Mouse (Mus musculus) megakaryocyte, adult 5-6 weeks (primary cell): ENCODE measurements around the gene Gsc. TPM values are rescaled to one million over a fixed set of nuclear protein-coding genes. Genes with fewer than 3 reads are reported as not detected.

Experiments
- ATAC-seq: 2 replicates; pipeline ENCODE4 v1.8.0; 2016; ENCODE audit warnings: mild to moderate bottlenecking, inconsistent platforms; ENCODE audit not compliant: poor library complexity, severe bottlenecking
- total RNA-seq, 2 experiments: library from RNA; stranded (forward) in 1 of 2; stranded (reverse) in 1 of 2; fragments of 153-499, 151-499 nt in 1 of 2; fragments of 221-1000, 200-1000 nt in 1 of 2; gene quantifications; 2 replicates each; pipeline versions ENCODE4 v1.2.3 to v1.2.4; 2015 to 2017

Gene Gsc
- total RNA-seq (2015) (not detected in 2 replicates), total RNA-seq (2017) (not detected in 2 replicates)

DNA sequence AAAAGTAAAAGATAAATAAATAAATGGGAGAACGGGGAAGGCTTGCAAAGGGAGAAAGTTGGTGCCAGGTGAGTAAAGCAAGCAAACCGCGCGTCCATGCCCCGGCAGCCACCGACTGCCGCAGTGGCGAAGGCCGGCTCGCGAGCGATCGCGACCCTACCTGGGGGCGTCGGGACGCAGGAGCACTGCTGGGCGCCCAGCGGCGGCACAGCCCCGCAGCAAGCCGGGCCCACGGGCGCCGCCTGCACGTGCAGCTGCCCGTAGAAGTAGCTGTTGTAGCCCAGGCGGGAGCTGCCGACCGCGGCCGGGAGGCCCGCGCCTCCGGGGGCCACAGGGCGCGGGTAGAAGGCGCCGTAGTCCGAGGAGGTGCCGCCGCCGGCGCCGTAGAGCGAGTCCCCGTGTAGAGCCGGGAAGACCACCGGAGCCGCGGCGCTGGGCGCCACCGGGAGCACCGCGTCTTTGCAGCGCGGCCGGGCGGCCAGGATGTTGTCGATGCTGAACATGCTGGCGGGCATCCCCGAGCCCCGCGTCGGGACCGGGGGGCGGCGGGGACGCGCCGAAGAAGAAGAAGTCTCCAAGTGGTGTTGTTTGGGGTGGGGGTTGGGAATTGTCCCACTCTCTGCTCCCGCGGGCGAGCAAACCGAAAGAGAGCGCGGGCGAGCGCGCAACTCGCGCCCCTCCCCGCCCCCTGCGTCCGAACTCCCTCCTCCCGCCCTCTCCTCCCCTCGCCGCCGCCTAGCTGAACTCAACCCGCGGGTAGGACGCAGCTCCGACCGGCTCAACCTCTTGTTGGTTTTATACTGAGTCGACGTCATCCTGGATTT is at the start of gene Gsc:
Gene Gsc, minus strand, starts transcription at position 730 of the 824 bp plus-strand sequence.
- no peak for ATAC-seq

- no peak for ATAC-seq
Observed at GRCm38 (mm10) chr12:104519721-104520120, 46.6 kb upstream of the Gsc start.

- no peak for ATAC-seq
Observed at GRCm38 (mm10) chr12:104507911-104508310, 34.8 kb upstream of the Gsc start.

DNA sequence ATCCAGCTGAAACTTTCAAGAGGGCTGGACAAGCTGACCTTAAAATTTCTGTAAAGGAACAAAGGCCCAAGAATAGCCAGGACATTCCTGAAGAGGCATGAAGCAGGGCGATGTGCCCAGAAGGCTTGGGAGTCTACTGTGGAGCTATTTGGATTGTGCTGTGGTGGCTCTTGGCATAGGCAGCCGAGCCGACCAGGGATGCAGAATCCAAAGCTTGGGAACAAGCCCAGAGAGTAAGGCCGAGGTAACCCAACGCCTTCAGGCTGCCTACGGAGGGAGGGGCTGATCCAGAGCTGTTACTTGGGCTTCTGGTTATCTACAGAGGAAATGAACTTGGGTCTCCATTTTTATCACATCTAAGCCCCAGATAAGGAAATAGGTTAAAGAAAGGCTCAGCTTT is 18.9 kb upstream of the Gsc start:
- no peak for ATAC-seq

- no peak for ATAC-seq
Observed at GRCm38 (mm10) chr12:104486205-104486604, 13.1 kb upstream of the Gsc start.

- no peak for ATAC-seq
Observed at GRCm38 (mm10) chr12:104485161-104485560, 12.0 kb upstream of the Gsc start.

DNA sequence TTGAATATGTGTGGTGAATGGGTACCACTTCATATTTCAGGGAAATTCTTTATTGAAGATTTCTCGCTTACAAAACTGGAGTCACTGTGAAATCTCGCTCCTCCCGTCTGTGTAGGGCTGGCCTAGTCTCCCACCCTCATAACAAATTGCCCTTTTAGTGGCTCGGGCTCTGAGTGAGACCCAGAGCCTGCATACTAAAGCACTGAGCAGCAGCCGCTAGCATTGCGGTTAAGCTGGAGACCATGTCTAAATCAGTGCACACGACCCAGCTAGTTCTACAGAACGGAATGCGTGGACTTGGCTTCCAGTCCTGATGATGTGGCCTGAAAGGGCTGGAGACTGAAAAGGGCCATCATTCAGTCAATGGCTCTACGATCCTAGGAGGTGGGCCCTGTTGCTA is 7.9 kb upstream of the Gsc start:
- ATAC-seq, result no peak

GRCm38 (mm10) chr12:104478193-104478592 is 5.1 kb upstream of the Gsc start:
- ATAC-seq, result no peak

DNA sequence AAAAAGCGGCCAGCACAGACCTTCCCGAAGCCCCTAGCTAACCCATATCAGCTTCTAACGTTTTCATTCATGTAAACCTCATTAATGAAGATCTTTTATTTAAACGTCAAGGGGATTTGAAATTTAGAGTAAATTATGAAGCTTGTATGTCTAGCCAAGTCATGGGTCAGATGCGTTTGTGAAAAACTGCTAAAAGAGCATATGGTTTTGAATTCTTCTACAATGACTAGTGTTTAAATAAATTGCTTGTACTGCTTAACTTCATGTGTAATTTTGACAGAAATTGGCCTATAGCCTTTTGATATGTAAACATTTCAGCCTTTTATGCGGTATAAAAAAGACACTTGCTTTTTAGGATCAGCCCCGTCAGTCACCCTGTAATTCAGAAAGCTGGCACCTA is 4.4 kb upstream of the Gsc start:
- no peak for ATAC-seq

GRCm38 (mm10) chr12:104477066-104477465 is 3.9 kb upstream of the Gsc start:
- no peak for ATAC-seq

DNA sequence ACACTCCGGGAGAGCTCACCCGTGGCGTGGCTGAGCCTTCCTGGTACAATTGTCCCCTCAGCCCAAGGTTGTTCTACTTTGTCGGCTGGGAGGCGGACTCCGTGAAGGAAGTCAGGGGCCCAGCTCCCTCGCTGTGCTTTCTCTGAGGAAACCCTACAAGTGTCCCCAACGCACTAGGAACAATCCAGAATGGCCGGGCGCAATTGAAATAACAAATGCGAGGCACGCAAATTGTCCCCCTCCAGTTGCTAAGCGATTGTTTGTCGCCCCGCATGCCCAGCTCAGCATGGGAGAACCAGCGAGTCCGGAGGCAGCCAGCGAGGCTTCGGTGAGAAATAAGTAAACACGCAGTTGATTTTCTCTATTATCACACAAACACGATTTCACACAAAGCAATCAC is 2.8 kb upstream of the Gsc start:
- ATAC-seq, result no peak

- ATAC-seq, result no peak
Observed at GRCm38 (mm10) chr12:104474881-104475740, 2.0 kb upstream of the Gsc start.

DNA sequence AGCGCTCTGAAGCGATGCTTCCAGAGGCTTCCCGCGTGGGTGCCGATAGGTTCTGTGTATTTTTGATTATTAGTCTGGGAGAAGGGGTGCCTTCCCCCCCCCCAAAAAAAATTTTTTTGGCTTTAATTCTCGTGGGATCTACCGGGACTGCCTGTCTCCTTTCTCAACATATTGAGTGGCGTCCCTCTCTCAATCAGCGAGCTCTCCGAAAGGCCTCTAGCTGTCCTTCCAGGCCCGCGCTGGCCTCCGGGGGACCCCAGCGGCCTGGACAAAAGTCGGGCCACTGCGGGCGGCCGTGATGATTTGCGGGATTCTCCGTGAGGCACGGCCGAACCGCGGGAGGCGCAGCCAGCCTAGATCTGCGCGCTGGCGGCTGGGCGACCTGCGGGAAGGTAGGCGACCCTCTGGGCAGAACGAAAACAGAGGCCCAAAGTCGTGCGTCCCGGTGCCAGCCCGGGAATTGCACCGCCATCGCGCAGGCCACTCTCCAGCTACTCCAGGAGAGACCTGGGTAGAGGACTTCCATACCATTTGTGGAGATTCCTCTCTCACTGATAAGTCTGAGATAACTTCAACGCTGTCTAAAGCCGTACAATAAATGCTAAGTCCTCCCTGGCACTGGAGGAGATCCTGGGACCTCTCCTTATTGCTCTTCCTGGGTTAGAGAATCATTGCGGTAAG is 1.2 kb upstream of the Gsc start:
- ATAC-seq, result no peak

GRCm38 (mm10) chr12:104473492-104473891 is 362 bp upstream of the Gsc start:
- ATAC-seq, result no peak

DNA sequence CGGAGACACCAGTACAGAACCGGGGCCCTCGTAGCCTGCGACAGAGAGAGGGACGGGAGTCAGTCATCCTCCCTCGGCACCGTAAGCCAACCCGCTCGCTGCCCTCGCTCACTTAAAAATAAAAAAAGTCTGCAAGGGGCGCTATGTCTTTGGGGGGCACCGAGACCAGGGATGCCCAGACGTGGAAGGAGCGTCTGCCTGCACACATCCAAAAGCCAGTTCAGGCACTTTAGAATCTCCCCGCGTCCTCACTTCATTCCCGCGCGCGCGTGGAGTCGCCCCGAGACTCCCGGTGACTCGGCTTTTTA is 958 bp downstream of the Gsc start:
- ATAC-seq, result no peak

DNA sequence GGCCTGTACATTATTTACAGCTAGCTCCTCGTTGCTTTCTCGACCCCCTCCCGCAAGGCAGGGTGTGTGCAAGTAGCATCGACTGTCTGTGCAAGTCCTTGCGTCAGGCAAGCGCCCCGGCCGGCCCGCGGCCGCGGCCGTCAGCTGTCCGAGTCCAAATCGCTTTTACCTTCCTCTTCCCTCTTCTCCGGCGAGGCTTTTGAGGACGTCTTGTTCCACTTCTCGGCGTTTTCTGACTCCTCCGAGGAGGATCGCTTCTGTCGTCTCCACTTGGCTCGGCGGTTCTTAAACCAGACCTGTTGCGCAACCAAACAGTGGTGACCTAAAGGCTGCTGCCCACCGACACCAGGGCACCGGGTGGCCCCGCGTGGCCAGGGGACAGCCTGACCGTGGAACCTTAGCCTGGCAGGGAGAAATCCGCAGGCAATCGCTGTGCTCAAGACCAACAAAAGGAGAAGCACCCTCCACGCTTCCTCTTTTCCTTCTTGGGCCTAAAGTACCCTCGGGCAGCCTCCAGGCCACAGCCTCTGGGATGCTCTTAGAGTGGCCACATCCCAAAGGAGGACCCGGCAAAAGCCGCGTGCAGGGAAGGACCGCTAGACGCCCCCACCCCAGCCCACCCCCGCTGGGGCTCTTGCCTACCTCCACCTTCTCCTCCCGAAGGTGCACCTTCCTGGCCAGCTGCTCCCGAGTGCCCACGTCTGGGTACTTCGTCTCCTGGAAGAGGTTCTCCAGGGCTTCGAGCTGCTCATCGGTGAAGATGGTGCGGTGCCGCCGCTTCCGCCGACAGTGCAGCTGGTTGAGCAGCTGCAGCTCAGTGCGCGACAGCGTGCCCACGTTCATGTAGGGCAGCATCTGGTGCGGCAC is 1.5 kb downstream of the Gsc start:
- peak; percentile 85 for ATAC-seq

GRCm38 (mm10) chr12:104470646-104471045 is 2.5 kb downstream of the Gsc start:
- ATAC-seq, result no peak

GRCm38 (mm10) chr12:104468783-104469182 is 4.3 kb downstream of the Gsc start:
- no peak for ATAC-seq

- no peak for ATAC-seq
Observed at GRCm38 (mm10) chr12:104467372-104467771, 5.8 kb downstream of the Gsc start.

- no peak for ATAC-seq
Observed at GRCm38 (mm10) chr12:104466930-104467329, 6.2 kb downstream of the Gsc start.

- no peak for ATAC-seq
Observed at GRCm38 (mm10) chr12:104461372-104461771, 11.8 kb downstream of the Gsc start.
